Mouse (Mus musculus) skeletal muscle tissue, adult 2 months (tissue): Measurements from ENCODE around the gene Krtap4-7.
"Not testable (repeated sequence)": the region's sequence is repeated elsewhere in the genome, so short reads cannot be mapped to it uniquely, and the experiment has no call there.

Experiments used
- DNase-seq: peaks from one replicate; pipeline ENCODE4 v3.0.0-alpha.2; 2012; ENCODE audit warnings: low read depth, low spot score

Krtap4-7 gene

DNA sequence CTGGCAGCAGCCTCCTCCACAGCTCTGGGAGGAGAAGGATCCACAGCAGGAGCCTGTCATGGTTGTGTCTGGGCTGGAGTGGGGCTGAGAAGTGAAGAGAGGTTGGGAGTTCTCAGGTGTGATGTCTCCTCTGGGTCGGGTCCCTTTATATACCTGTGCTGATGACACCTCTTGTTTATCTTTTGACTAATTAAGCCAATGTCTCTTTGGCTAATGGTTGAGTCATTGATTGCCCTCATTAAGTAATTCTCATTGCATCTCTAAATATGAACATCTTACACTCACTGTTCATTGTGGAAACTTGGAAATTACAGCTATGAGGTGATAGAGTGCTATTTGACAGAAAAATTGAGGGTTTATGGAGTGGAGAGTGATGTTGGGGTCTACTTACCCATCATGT is 40.7 kb downstream of the Krtap4-7 start, which contains the start of gene Gm11938:
Gene Gm11938 (minus strand): TSS at position 101 of the 400 bp plus-strand sequence.
- DNase-seq = not testable (repeated sequence)

GRCm38 (mm10) chr11:99597742-99598141 is 46.1 kb downstream of the Krtap4-7 start, which contains the start of gene Krtap9-3:
Gene Krtap9-3, minus strand, starts transcription at chr11:99598105.
- not testable (repeated sequence) for DNase-seq
